Mouse (Mus musculus) liver, embryonic 12.5 days (tissue): ENCODE data around the gene Tex14. TPM values are rescaled to one million over a fixed set of nuclear protein-coding genes. Genes with fewer than 3 reads are reported as not detected.
A peak's percentile ranks its signal among the peaks of the same experiment; 100 is the strongest.
"Not testable (repeated sequence)": the region's sequence is repeated elsewhere in the genome, so short reads cannot be mapped to it uniquely, and the experiment has no call there.

Experiments used
- ATAC-seq: fragments of 200-750 bp; cut with Nextera tagmentation; 2 replicates; pipeline ENCODE4 v1.8.0; 2017; ENCODE audit warnings: moderate number of reproducible peaks, mild to moderate bottlenecking, moderate library complexity
- H3K27ac ChIP-seq: fragments of 300-500 bp; sonication (generic); 2 replicates; pipeline ENCODE4 v1.5.1; 2016; ENCODE audit warnings: mild to moderate bottlenecking
- H3K27me3 ChIP-seq: fragments of 300-500 bp; sonication (generic); replicated peaks from 2 replicates; pipeline ENCODE4 v1.6.1; 2016; ENCODE audit warnings: mild to moderate bottlenecking, moderate library complexity
- H3K36me3 ChIP-seq: fragments of 300-500 bp; sonication (generic); 2 replicates; pipeline ENCODE4 v1.6.1; 2016; ENCODE audit warnings: mild to moderate bottlenecking, moderate library complexity
- H3K4me1 ChIP-seq: fragments of 300-500 bp; sonication (generic); 2 replicates; pipeline ENCODE4 v1.6.1; 2016
- H3K4me2 ChIP-seq: fragments of 300-500 bp; sonication (generic); 2 replicates; pipeline ENCODE4 v1.6.1; 2016; ENCODE audit warnings: mild to moderate bottlenecking, moderate library complexity
- H3K4me3 ChIP-seq: fragments of 300-500 bp; sonication (generic); 2 replicates; pipeline ENCODE4 v1.5.1; 2016; ENCODE audit warnings: mild to moderate bottlenecking, moderate library complexity
- H3K9ac ChIP-seq: fragments of 300-500 bp; sonication (generic); 2 replicates; pipeline ENCODE4 v1.6.1; 2016; ENCODE audit warnings: mild to moderate bottlenecking, moderate library complexity
- H3K9me3 ChIP-seq: fragments of 300-500 bp; sonication (generic); replicated peaks from 2 replicates; pipeline ENCODE4 v1.6.1; 2016; ENCODE audit warnings: mild to moderate bottlenecking, moderate library complexity
- WGBS: fragments of 180-500 bp; shearing (Covaris S2); methylation state at CpG from one replicate; pipeline ENCODE4 v1.1.7; 2016; ENCODE audit not compliant: insufficient replicate concordance; 5-methylcytosine and 5-hydroxymethylcytosine counted together
- polyA plus RNA-seq: library from polyadenylated mRNA; unstranded; fragments of >200 nt; fragmentation: Nextera tagmentation; extraction: Ambion mirVana; gene quantifications from 2 replicates; pipeline ENCODE4 v1.2.1, GENCODE M21; 2016

Tex14 gene
- polyA plus RNA-seq, 1 experiment from 2014 or later: not detected

GRCm38 (mm10) chr11:87427273-87428050 lies 22.6 kb downstream of the Tex14 start:
- WGBS: 44% methylated on average over 1 of the region's 1 CpGs
- Histone ChIP-seq H3K9ac (no peak overlapping the region), H3K4me2 (no peak overlapping the region), H3K4me3 (no peak overlapping the region), H3K9me3 (no peaks in the 10 kb centered on the region), H3K36me3 (no peaks in the 10 kb centered on the region), H3K4me1 (peaks cover 48% of the 10 kb centered on the region), H3K27me3 (no peaks in the 10 kb centered on the region), H3K27ac (peak overlapping the region; percentile 79)
- no peak for ATAC-seq

DNA sequence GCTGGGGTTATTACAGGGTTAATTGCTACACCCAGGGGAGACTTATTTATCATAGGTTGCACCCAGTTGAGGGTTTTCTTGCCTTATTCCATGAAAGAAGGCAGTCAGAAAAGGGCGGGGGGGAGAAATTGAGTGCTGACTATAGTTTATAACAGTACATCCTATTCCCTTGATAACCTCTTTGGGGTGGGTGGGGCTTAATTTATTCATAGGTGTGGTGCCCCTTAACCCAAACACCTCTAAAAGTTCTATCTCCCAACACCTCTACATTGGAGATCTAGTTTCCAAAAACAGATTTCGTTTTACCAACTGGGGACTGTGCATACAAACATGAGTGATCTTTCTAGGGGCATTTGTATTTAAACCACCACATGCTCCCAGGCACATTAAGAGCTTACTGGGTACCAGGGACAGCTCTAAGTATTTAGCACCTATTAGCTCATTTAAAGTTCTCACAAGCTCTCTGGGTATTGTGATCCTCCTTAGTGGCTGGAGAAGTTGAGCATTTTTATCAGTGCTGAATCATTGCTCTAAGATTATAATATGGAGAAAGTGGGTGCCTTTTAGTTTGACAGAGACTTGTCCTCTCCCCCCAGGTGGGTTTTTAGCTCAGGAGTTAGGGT lies 23.3 kb downstream of the Tex14 start:
- Histone ChIP-seq H3K4me3 (no peak overlapping the region), H3K9ac (no peak overlapping the region), H3K27ac (peak overlapping the region; percentile 79), H3K4me2 (no peak overlapping the region), H3K36me3 (no peaks in the 10 kb centered on the region), H3K4me1 (peaks cover 54% of the 10 kb centered on the region), H3K9me3 (no peaks in the 10 kb centered on the region), H3K27me3 (no peaks in the 10 kb centered on the region)
- no peak for ATAC-seq
- WGBS: 64% methylated on average over 2 of the region's 2 CpGs

GRCm38 (mm10) chr11:87429363-87429762 lies 24.5 kb downstream of the Tex14 start:
- no peak overlapping the region for H3K4me3 ChIP-seq
- no peaks in the 10 kb centered on the region for H3K36me3 ChIP-seq
- H3K27me3 ChIP-seq: no peaks in the 10 kb centered on the region
- 76% methylated on average over 4 of the region's 4 CpGs for WGBS
- no peak for ATAC-seq
- no peaks in the 10 kb centered on the region for H3K9me3 ChIP-seq
- peaks cover 55% of the 10 kb centered on the region for H3K4me1 ChIP-seq
- H3K4me2 ChIP-seq: no peak overlapping the region
- no peak overlapping the region for H3K9ac ChIP-seq
- no peak overlapping the region for H3K27ac ChIP-seq

GRCm38 (mm10) chr11:87430374-87430773 lies 25.5 kb downstream of the Tex14 start:
- no peak for ATAC-seq
- no peaks in the 10 kb centered on the region for H3K27me3 ChIP-seq
- H3K36me3 ChIP-seq: no peaks in the 10 kb centered on the region
- H3K9me3 ChIP-seq: no peaks in the 10 kb centered on the region
- no peak overlapping the region for H3K27ac ChIP-seq
- H3K9ac ChIP-seq: no peak overlapping the region
- H3K4me3 ChIP-seq: no peak overlapping the region
- H3K4me1 ChIP-seq: peaks cover 47% of the 10 kb centered on the region
- H3K4me2 ChIP-seq: no peak overlapping the region
- WGBS: 72% methylated on average over 2 of the region's 2 CpGs

GRCm38 (mm10) chr11:87431813-87432212 lies 26.9 kb downstream of the Tex14 start:
- not testable (repeated sequence) for H3K36me3 ChIP-seq, H3K4me2 ChIP-seq, H3K27ac ChIP-seq, ATAC-seq, H3K27me3 ChIP-seq, H3K9me3 ChIP-seq, H3K4me3 ChIP-seq, H3K9ac ChIP-seq
- WGBS: 86% methylated on average over 8 of the region's 8 CpGs
- H3K4me1 ChIP-seq: peaks cover 54% of the 10 kb centered on the region

- WGBS: 61% methylated on average over 1 of the region's 1 CpGs
- Histone ChIP-seq H3K9me3 (no peaks in the 10 kb centered on the region), H3K27ac (no peak overlapping the region), H3K9ac (no peak overlapping the region), H3K4me3 (no peak overlapping the region), H3K4me2 (no peak overlapping the region), H3K4me1 (peaks cover 51% of the 10 kb centered on the region), H3K36me3 (no peaks in the 10 kb centered on the region), H3K27me3 (no peaks in the 10 kb centered on the region)
- ATAC-seq: no peak
These were observed 27.6 kb downstream of the Tex14 start for GRCm38 (mm10) chr11:87432447-87432846.

GRCm38 (mm10) chr11:87432933-87433669 lies 28.2 kb downstream of the Tex14 start:
- Histone ChIP-seq H3K9me3 (no peaks in the 10 kb centered on the region), H3K36me3 (no peaks in the 10 kb centered on the region), H3K27me3 (no peaks in the 10 kb centered on the region), H3K9ac (peak overlapping the region; percentile 60), H3K4me3 (no peak overlapping the region), H3K4me1 (peaks cover 44% of the 10 kb centered on the region), H3K4me2 (peak overlapping the region; percentile 38), H3K27ac (peak overlapping the region; percentile 71)
- ATAC-seq: peak; percentile 84
- 36% methylated on average over 6 of the region's 6 CpGs for WGBS

- not testable (repeated sequence) for ATAC-seq, H3K27me3 ChIP-seq, H3K9ac ChIP-seq, H3K9me3 ChIP-seq, H3K4me2 ChIP-seq, H3K36me3 ChIP-seq, H3K27ac ChIP-seq, H3K4me3 ChIP-seq
- H3K4me1 ChIP-seq: peaks cover 35% of the 10 kb centered on the region
- 80% methylated on average over 2 of the region's 2 CpGs for WGBS
These were observed 30.2 kb downstream of the Tex14 start for GRCm38 (mm10) chr11:87435107-87435506.

- Histone ChIP-seq H3K36me3 (no peaks in the 10 kb centered on the region), H3K4me1 (peaks cover 35% of the 10 kb centered on the region), H3K9ac (no peak overlapping the region), H3K27ac (0 out of 2 replicates have a peak overlapping the region, but pooled peaks have one; percentile 18), H3K4me2 (no peak overlapping the region), H3K27me3 (no peaks in the 10 kb centered on the region; the same call in none of the 2 replicates), H3K9me3 (no peaks in the 10 kb centered on the region), H3K4me3 (no peak overlapping the region)
- 56% methylated on average over 5 of the region's 5 CpGs for WGBS
- no peak for ATAC-seq
These were observed 31.7 kb downstream of the Tex14 start for GRCm38 (mm10) chr11:87436326-87437232.

GRCm38 (mm10) chr11:87439796-87440420 lies 35.0 kb downstream of the Tex14 start:
- H3K4me1 ChIP-seq: peaks cover 32% of the 10 kb centered on the region
- no peak for ATAC-seq
- 78% methylated on average over 10 of the region's 10 CpGs for WGBS

More at GRCm38 (mm10) chr11:87439796-87440420, 35.0 kb downstream of the Tex14 start:
- Histone ChIP-seq H3K27ac (no peak overlapping the region), H3K9ac (no peak overlapping the region), H3K4me2 (no peak overlapping the region), H3K36me3 (no peaks in the 10 kb centered on the region), H3K9me3 (no peaks in the 10 kb centered on the region), H3K27me3 (no peaks in the 10 kb centered on the region; the same call in none of the 2 replicates), H3K4me3 (no peak overlapping the region)
